Mouse (Mus musculus): ENCODE measurements around the gene Camk2g.
"Not testable (repeated sequence)": the region's sequence is repeated elsewhere in the genome, so short reads cannot be mapped to it uniquely, and the experiment has no call there.

Camk2g gene

DNA sequence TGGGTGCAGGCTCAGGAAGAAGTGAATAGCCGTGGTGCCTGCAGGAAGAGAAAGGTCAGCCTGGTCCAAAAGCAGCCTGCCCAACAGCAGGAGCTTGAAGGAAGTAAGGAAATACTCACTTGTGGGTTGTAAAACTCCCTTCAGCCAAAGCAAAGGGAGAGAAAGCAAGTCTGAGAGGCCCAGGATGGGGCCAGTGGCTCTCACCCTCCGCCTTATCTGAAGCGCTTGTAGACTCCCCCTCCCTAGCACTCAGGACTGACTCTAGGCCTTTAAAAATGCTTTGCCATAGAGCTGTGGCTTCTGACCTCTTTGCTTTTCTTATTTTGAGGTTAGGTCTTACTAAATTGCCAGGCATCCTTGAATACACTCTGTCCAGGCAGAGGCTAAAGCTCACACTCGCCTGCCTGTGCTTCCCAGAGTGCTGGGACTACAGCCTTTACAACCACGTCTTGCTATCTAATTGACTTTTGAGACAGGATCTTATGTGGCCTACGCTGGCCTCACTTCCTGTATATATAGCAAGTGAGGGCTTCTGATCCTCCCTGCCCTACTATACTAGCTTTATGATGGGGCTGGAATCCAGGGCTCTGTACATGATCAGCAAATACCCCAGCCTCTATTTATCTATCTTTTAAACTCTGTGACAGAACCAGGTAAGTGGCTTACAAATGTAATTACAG lies 68.1 kb downstream of the Camk2g start:
- in situ Hi-C loops (cut with MboI; ENCODE audit: low pct_unique_long_range_greater_than_20kb in 1 of 2, low sequenced_read_pairs in 2 of 2, unreplicated experiment in 1 of 2), result no loop called here

DNA sequence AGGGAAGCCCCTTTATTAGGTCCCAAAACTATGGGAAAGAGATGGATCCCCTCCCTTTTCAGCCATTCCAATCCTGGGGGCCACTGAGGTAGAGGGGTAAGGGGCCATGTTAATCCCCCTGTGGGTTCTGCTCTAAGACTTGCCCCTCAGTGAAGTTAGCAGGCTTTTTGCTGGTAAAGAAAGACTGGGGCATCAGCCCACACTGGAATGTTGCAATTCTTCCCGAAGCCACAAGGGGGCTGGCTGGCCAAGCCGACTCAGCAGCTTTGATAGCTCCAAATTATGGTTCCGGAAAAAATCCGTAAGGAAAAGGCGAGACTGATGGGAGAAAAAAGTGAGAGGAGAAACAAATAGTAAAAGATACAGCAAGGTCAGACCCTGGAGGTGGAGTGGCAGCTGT lies 69.8 kb downstream of the Camk2g start:
- in situ Hi-C loops (cut with MboI; ENCODE audit: low pct_unique_long_range_greater_than_20kb in 1 of 2, low sequenced_read_pairs in 2 of 2, unreplicated experiment in 1 of 2), result no loop called here

DNA sequence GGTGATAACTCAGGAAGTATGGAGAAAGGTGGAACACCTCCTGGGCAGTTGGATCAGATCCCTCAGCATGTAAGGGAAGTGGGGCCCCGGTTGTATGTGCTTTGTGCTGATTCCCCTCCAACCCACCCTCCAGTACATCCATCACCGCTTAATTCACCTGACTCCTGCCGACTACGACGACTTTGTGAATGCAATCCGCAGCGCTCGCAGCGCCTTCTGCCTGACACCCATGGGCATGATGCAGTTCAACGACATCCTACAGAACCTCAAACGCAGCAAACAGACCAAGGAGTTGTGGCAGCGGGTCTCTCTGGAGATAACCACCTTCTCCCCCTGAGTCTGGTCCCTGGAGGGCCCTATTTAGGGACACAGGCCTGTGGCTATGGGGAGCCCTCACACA lies 70.9 kb downstream of the Camk2g start:
- in situ Hi-C loops (cut with MboI; ENCODE audit: low pct_unique_long_range_greater_than_20kb in 1 of 2, low sequenced_read_pairs in 2 of 2, unreplicated experiment in 1 of 2), result no loop called here

DNA sequence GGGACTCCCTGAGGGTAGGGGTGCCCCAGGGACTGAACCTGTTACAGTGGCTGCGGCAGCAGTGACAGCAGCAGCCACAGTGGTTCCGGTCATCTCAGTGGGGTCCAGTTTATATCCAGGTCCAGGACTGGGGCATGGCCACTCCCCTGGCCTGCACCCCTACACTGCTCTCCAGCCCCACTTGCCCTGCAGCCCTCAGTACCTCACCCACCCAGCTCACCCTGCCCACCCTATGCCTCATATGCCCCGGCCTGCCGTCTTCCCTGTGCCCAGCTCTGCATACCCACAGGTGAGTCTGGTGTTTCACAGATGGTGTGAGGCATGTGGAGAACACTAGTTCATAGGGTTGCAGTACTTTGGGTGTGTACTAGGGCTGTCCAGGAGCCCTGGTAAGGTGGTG lies 72.5 kb downstream of the Camk2g start:
- in situ Hi-C loops (cut with MboI; ENCODE audit: low pct_unique_long_range_greater_than_20kb in 1 of 2, low sequenced_read_pairs in 2 of 2, unreplicated experiment in 1 of 2), result no loop called here

DNA sequence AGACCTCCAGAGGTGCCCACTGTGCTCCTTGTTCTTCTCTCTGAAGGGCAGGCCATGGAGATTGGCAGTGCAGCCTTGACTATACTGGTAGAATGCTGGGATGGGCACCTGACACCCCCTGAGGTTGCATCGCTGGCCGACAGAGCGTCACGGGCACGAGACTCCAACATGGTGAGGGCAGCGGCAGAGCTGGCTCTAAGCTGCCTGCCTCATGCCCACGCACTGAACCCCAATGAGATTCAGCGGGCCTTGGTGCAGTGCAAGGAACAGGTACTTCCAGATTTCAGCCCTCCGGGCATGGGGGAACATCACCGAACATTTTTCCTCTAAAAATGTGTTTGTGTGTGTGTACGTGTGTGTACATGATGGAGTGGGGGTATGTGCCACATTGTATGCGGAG lies 74.1 kb downstream of the Camk2g start:
- in situ Hi-C loops (cut with MboI; ENCODE audit: low pct_unique_long_range_greater_than_20kb in 1 of 2, low sequenced_read_pairs in 2 of 2, unreplicated experiment in 1 of 2), result no loop called here

- in situ Hi-C loops (cut with MboI; ENCODE audit: low pct_unique_long_range_greater_than_20kb in 1 of 2, low sequenced_read_pairs in 2 of 2, unreplicated experiment in 1 of 2), result no loop called here
Observed at GRCm38 (mm10) chr14:20718443-20718842, 75.4 kb downstream of the Camk2g start.

GRCm38 (mm10) chr14:20713832-20714231 lies 80.1 kb downstream of the Camk2g start:
- in situ Hi-C loops (cut with MboI; ENCODE audit: low pct_unique_long_range_greater_than_20kb in 1 of 2, low sequenced_read_pairs in 2 of 2, unreplicated experiment in 1 of 2), result no loop called here

GRCm38 (mm10) chr14:20708239-20708638 lies 85.6 kb downstream of the Camk2g start:
- in situ Hi-C loops (cut with MboI; ENCODE audit: low pct_unique_long_range_greater_than_20kb in 1 of 2, low sequenced_read_pairs in 2 of 2, unreplicated experiment in 1 of 2), result no loop called here

DNA sequence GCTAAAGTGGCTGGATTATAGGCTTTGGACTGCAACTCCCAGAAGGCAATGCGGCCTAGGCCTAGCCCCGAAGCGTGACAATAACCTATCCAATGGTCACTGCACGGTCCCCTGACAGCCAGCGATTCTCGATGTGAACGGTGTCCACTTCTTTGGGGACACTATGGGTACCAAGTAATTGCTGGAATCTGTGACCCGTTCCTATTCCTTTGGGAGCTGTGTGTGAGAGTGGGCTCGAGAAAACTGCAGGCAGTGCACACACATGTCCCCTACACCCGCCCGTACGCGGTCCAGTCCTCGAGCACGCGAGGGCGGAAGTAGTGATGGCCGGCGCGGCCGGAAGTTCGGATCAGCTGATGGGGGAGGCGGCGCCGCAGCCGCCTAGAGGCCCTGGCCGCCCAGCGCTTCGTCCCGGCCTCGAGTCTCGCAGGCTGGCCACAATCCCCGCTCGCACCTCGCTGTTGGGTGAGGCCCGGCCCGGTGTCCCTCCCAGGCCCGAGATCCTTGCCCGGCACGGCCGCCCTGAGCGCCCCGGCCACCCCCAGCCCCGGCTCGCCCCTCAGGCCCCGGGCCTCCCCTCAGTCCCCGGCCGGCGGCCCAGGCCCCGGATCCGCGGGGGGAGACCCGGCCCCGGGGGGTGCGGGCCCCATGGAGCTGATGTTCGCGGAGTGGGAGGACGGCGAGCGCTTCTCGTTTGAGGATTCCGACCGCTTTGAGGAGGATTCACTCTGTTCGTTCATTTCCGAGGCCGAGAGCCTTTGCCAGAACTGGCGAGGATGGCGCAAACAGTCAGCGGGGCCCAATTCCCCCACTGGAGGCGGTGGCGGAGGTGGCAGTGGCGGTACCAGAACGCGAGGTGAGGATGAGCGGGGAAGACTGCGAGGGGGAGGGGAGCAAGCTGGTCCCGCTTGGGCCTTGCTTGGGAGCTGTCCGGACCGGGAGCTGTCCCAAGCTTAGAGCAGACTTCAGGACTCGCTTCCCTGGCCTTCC lies 86.4 kb downstream of the Camk2g start, which contains the start of gene Zswim8:
Gene Zswim8, plus strand, starts transcription at position 352 of the 990 bp plus-strand sequence.
- in situ Hi-C loops (cut with MboI; ENCODE audit: low pct_unique_long_range_greater_than_20kb in 1 of 2, low sequenced_read_pairs in 2 of 2, unreplicated experiment in 1 of 2), result no loop called here

GRCm38 (mm10) chr14:20703461-20703860 lies 90.4 kb downstream of the Camk2g start:
- in situ Hi-C loops (cut with MboI; ENCODE audit: low pct_unique_long_range_greater_than_20kb in 1 of 2, low sequenced_read_pairs in 2 of 2, unreplicated experiment in 1 of 2), result not testable (repeated sequence)

DNA sequence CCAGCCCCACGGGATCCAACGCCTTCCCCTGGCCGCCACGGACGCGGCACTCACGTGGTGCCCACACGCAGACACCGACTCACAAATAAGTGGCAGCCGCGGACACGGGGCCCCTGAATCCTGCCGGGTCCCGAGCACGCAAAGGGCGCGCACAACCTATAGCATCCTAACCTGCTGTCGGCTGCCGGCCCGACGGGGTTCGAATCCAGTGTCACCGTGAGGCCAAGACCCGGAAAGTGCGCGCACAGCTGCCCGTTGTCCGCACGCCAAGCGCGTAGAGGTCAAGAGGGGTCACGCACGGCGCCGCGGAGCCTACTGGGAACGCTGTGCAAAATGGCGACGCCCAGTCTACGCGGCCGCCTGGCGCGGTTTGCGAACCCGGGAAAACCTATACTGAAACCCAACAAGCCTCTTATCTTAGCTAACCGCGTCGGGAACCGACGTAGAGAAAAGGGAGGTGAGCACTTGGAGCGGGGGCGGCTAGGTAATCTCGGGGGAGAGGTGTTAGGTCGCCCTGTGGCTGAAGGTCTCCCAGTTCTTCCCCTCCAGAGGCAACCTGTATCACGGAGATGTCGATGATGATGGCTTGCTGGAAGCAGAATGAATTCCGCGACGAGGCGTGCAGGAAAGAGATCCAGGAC lies 91.0 kb downstream of the Camk2g start, which contains the start of gene Chchd1:
Gene Chchd1, plus strand, starts transcription at position 266 of the 641 bp plus-strand sequence.
- in situ Hi-C loops (cut with MboI; ENCODE audit: low pct_unique_long_range_greater_than_20kb in 1 of 2, low sequenced_read_pairs in 2 of 2, unreplicated experiment in 1 of 2), result no loop called here

- in situ Hi-C loops (cut with MboI; ENCODE audit: low pct_unique_long_range_greater_than_20kb in 1 of 2, low sequenced_read_pairs in 2 of 2, unreplicated experiment in 1 of 2), result no loop called here
Observed at GRCm38 (mm10) chr14:20702096-20702740, 91.7 kb downstream of the Camk2g start.

DNA sequence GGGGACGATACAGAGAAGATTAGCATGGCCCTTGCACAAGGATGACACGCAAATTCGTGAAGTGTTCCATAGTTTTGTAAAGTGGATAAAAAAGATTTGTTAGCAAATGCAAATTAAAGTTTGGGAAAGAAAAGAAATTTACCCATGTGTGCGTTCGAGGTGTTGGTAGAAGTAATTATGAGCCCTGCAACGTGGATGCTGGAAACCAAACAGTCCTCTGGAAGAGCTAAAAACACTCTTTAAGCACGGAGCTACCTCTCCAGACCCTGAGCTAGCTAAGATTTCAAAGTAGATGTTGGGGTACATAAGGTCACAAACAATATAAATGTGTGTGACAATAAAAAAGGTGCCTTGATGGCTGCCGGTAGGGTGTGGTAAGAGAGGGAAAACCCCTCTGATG lies 92.3 kb downstream of the Camk2g start:
- in situ Hi-C loops (cut with MboI; ENCODE audit: low pct_unique_long_range_greater_than_20kb in 1 of 2, low sequenced_read_pairs in 2 of 2, unreplicated experiment in 1 of 2), result no loop called here

DNA sequence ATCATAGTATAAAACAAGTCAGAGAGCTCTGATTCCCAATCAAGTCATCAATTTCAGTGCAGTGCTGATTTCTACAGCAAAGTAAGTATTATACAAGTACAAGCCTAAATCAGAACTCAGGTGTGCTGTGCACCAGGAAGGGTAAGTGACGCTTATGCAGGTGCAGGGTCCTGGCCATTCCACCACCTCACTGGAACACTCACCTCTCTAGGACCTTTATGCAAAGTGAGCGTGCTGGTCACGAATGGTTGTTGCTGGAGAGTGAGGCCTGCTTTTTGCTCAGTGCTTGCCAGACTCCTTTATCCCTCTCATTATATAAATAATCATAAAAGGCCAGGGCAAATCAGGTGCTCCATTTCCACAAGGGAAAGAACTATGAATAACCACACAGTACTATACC lies 93.5 kb downstream of the Camk2g start:
- in situ Hi-C loops (cut with MboI; ENCODE audit: low pct_unique_long_range_greater_than_20kb in 1 of 2, low sequenced_read_pairs in 2 of 2, unreplicated experiment in 1 of 2), result no loop called here

DNA sequence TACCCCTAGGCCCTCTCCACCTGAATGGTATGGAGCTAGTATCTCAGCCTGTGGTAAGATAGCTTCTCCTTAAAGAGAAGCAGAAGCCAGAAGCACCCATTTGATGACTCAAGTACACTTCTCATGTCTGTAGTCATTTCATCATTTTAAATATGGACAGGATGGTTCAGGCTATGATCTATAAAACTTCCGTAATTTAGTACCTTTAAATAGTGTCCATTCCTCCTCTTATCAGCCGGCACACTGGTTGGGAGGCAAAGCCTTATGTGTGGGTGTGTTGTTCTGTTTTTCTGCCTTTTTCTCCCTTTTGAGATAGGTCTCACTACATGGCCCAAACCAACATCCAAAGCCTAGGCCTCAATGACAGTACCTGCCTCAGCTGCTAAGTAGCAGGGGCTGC lies 95.4 kb downstream of the Camk2g start:
- in situ Hi-C loops (cut with MboI; ENCODE audit: low pct_unique_long_range_greater_than_20kb in 1 of 2, low sequenced_read_pairs in 2 of 2, unreplicated experiment in 1 of 2), result no loop called here

GRCm38 (mm10) chr14:20696986-20697385 lies 96.9 kb downstream of the Camk2g start:
- in situ Hi-C loops (cut with MboI; ENCODE audit: low pct_unique_long_range_greater_than_20kb in 1 of 2, low sequenced_read_pairs in 2 of 2, unreplicated experiment in 1 of 2), result no loop called here

DNA sequence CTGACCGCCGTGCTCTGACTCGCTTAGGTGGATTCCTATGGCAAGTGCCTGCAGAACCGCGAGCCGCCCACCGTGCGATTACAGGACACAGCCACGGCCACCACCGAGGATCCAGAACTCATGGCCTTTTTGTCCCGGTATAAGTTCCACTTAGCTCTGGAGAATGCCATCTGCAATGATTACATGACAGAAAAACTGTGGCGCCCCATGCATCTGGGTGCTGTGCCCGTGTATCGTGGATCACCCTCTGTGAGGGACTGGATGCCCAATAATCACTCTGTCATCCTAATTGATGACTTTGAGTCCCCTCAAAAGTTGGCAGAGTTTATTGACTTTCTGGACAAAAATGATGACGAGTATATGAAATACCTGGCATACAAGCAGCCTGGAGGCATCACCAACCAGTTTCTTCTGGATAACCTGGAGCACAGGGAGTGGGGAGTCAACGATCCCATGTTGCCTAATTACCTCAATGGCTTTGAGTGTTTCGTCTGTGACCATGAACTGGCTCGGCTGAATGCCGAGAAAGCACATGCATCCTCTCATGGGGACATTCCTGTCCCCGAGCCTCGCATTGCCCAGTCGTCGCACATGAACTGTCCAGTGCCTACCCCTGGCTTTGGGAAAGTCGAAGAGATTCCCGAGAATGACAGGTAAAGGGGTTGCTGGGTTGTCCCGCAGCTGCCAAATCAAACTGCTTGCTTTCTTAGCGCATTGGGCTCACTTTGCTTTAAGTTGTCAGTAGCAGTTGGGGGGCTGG lies 97.9 kb downstream of the Camk2g start:
- in situ Hi-C loops (cut with MboI; ENCODE audit: low pct_unique_long_range_greater_than_20kb in 1 of 2, low sequenced_read_pairs in 2 of 2, unreplicated experiment in 1 of 2), result no loop called here
